Mouse (Mus musculus) C2C12 (cell line): ENCODE data around the gene Abhd5.

Experiments used
- CEBPB ChIP-seq: IDR thresholded peaks from one replicate; pipeline ENCODE4 v1.6.1; 2011; ENCODE audit warnings: low read depth, mild to moderate bottlenecking, control low read depth, moderate library complexity
- CTCF ChIP-seq: IDR thresholded peaks from one replicate; pipeline ENCODE4 v1.5.1; 2011; ENCODE audit not compliant: control insufficient read depth, insufficient read depth, insufficient read length
- FOSL1 ChIP-seq: IDR thresholded peaks from one replicate; pipeline ENCODE4 v1.8.0; 2011; ENCODE audit warnings: mild to moderate bottlenecking, low read length; ENCODE audit not compliant: poor library complexity, insufficient read depth, severe bottlenecking
- MAX ChIP-seq: IDR thresholded peaks from one replicate; pipeline ENCODE4 v1.6.1; 2011; ENCODE audit warnings: mild to moderate bottlenecking, control low read depth
- MYOD1 ChIP-seq: IDR thresholded peaks from one replicate; pipeline ENCODE4 v1.6.1; 2011; ENCODE audit warnings: low read depth; ENCODE audit not compliant: control insufficient read depth, insufficient read length
- MYOG ChIP-seq: IDR thresholded peaks from one replicate; pipeline ENCODE4 v1.6.1; 2011; ENCODE audit not compliant: control insufficient read depth, insufficient read length; ENCODE audit errors: extremely low read depth
- USF1 ChIP-seq: IDR thresholded peaks from one replicate; pipeline ENCODE4 v1.6.1; 2011; ENCODE audit warnings: low read depth, mild to moderate bottlenecking, control low read depth, moderate library complexity

DNA sequence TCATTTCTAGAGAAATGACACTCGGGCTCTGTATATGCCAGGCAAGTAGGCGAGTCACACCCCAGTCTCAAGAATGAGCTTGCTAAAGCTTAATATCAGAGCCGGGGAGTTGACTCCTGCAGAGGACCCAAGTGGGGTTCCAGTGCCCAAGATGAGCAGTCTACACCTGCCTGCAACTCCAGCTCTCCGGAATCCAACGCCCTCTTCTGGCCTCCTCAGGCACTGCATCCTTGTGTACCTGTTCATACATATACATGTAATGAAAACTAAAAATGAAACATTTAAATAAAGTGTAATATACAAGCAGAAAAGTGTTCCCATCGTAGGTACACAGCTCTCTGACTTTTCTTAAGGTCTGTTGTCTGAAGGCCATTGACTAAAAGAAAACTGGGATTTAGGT lies 71.7 kb downstream of the Abhd5 start:
- no peak for TF ChIP-seq MYOD1
- TF ChIP-seq USF1 = no peak
- TF ChIP-seq CEBPB = no peak
- TF ChIP-seq CTCF = no peak
- TF ChIP-seq MAX = no peak
- no peak for TF ChIP-seq MYOG
- TF ChIP-seq FOSL1 = no peak
